Comparison of ENCODE assay signal across 9 mouse cellular contexts in genomic region chr17:78562768-78563660, GRCm38 (mm10). TPM values are rescaled to one million over a fixed set of nuclear protein-coding genes. Genes with fewer than 3 reads are reported as not detected.
A peak's percentile ranks its signal among the peaks of the same experiment; 100 is the strongest.
DNase-seq lines count a peak whose midpoint lies in the region; ATAC-seq lines count a peak whose summit lies in the region.
"Had no signal": no experiment of that assay in that cellular context is flagged by ENCODE, and none has a peak within 500 bp of the region (broad histone marks: within the 10 kb centered on the region; RNA-seq: fewer than 3 reads in every experiment).

No protein-coding gene starts in this region.

- H3K27me3 ChIP-seq in forebrain, embryonic 10.5 days (ENCODE audit: poor library complexity, severe bottlenecking): no peaks in the 10 kb centered on the region
- H3K27me3 ChIP-seq in forebrain, embryonic 15.5 days: no peaks in the 10 kb centered on the region
- no peaks in the 10 kb centered on the region for H3K27me3 ChIP-seq in heart, embryonic 16.5 days (ENCODE audit: control insufficient read depth, insufficient read depth, low read length)
- no peaks in the 10 kb centered on the region for H3K27me3 ChIP-seq in limb, embryonic 15.5 days

- H3K4me2 ChIP-seq in forebrain, embryonic 15.5 days (replicated peaks): no peak overlapping the region
- peak overlapping the region; percentile 48 for H3K4me2 ChIP-seq in heart, embryonic 16.5 days (ENCODE audit: low read depth, low read length)
- peak overlapping the region; percentile 35 for H3K4me2 ChIP-seq in limb, embryonic 15.5 days

- H3K9me3 ChIP-seq in forebrain, embryonic 10.5 days: no peaks in the 10 kb centered on the region
- no peaks in the 10 kb centered on the region for H3K9me3 ChIP-seq in forebrain, embryonic 15.5 days
- no peaks in the 10 kb centered on the region for H3K9me3 ChIP-seq in heart, embryonic 16.5 days (replicated peaks; ENCODE audit: control insufficient read depth, low read length)
- no peaks in the 10 kb centered on the region for H3K9me3 ChIP-seq in limb, embryonic 15.5 days

- no peak for ATAC-seq in forebrain, embryonic 15.5 days (replicated peaks)
- ATAC-seq in heart, embryonic 16.5 days (replicated peaks; ENCODE audit: extremely low read depth, insufficient read depth, low FRiP score): no peak
- ATAC-seq in limb, embryonic 15.5 days (ENCODE audit: insufficient number of reproducible peaks, low FRiP score, low TSS enrichment, low read depth): peak; percentile 89

- H3K4me3 ChIP-seq in forebrain, embryonic 10.5 days: no peak overlapping the region; the same call in 1 of the 2 replicates
- no peak overlapping the region for H3K4me3 ChIP-seq in forebrain, embryonic 15.5 days
- peak overlapping the region; percentile 17 for H3K4me3 ChIP-seq in heart, embryonic 16.5 days (ENCODE audit: low read length)
- H3K4me3 ChIP-seq in limb, embryonic 15.5 days: peak overlapping the region; percentile 4; the same call in 1 of the 2 replicates
- H3K4me3 ChIP-seq: erythroblast, embryonic 14.5 days had no signal

- H3K9ac ChIP-seq in forebrain, embryonic 15.5 days (replicated peaks): no peak overlapping the region
- no peak overlapping the region for H3K9ac ChIP-seq in heart, embryonic 16.5 days (ENCODE audit: low read length)
- no peak overlapping the region for H3K9ac ChIP-seq in limb, embryonic 15.5 days

- no peaks in the 10 kb centered on the region for H3K36me3 ChIP-seq in forebrain, embryonic 10.5 days (replicated peaks)
- no peaks in the 10 kb centered on the region for H3K36me3 ChIP-seq in forebrain, embryonic 15.5 days
- no peaks in the 10 kb centered on the region for H3K36me3 ChIP-seq in heart, embryonic 16.5 days (ENCODE audit: control insufficient read depth, insufficient read depth)
- H3K36me3 ChIP-seq in limb, embryonic 15.5 days: no peaks in the 10 kb centered on the region

- peaks cover 26% of the 10 kb centered on the region for H3K4me1 ChIP-seq in forebrain, embryonic 10.5 days
- no peaks in the 10 kb centered on the region for H3K4me1 ChIP-seq in forebrain, embryonic 15.5 days
- 0 out of 2 replicates have a peak, but pooled peaks cover 2% of the 10 kb centered on the region for H3K4me1 ChIP-seq in heart, embryonic 16.5 days (ENCODE audit: control insufficient read depth, insufficient read depth, low read length)
- H3K4me1 ChIP-seq in limb, embryonic 15.5 days: peaks cover 9% of the 10 kb centered on the region

- H3K27ac ChIP-seq in forebrain, embryonic 10.5 days: peak overlapping the region; percentile 56; the same call in 1 of the 2 replicates
- no peak overlapping the region for H3K27ac ChIP-seq in forebrain, embryonic 15.5 days (replicated peaks)
- no peak overlapping the region for H3K27ac ChIP-seq in heart, embryonic 16.5 days (ENCODE audit: low read length)
- H3K27ac ChIP-seq in limb, embryonic 15.5 days: peak overlapping the region; percentile 73

- 41% methylated on average over 18 of the region's 18 CpGs for WGBS in forebrain, embryonic 10.5 days
- WGBS in forebrain, embryonic 15.5 days: 37% methylated on average over 18 of the region's 18 CpGs
- 26% methylated on average over 18 of the region's 18 CpGs for WGBS in heart, embryonic 16.5 days
- WGBS in limb, embryonic 15.5 days: 22% methylated on average over 18 of the region's 18 CpGs

- DNase-seq in forebrain, embryonic 10.5 days (ENCODE audit: extremely low spot score, low spot score): peak; percentile 32
- peak; percentile 86 for DNase-seq in NIH3T3 (ENCODE audit: low read depth)
- no peak for DNase-seq in layer of hippocampus, adult 18-20 months (ENCODE audit: low spot score in 2 of 2)
- no peak for DNase-seq in T-cell, adult 2 months (ENCODE audit: low spot score)
- no peak for DNase-seq in frontal cortex, postnatal 36 days (ENCODE audit: low spot score in 2 of 2)

RNA-seq across cellular contexts. Expression of gene Vit, which starts 55.1 kb away (rescaled TPM):
- polyA plus RNA-seq in forebrain, embryonic 10.5 days (2016; fragmentation: Nextera tagmentation; extraction: Ambion mirVana): 2.9 and 3.8 TPM in 2 replicates
- polyA plus RNA-seq in forebrain, embryonic 15.5 days (2015; fragmentation: Nextera tagmentation; extraction: Ambion mirVana): 12.5 and 15.5 TPM in 2 replicates
- polyA plus RNA-seq in heart, embryonic 16.5 days (2015; fragmentation: Nextera tagmentation; extraction: Ambion mirVana): 0.11 and 0.24 TPM in 2 replicates
- 1.5 and 1.9 TPM in 2 replicates for polyA plus RNA-seq in limb, embryonic 15.5 days (2015; fragmentation: Nextera tagmentation; extraction: Ambion mirVana)
- 1 to 10 TPM; 4.9 to 5.0 TPM for total RNA-seq in layer of hippocampus, adult 18-20 months (2021)
- polyA plus RNA-seq: erythroblast, embryonic 14.5 days had no signal

Comparison
In these comparisons a context has a peak if more than half of its experiments do, and no peak if none do; other contexts are left out.
1. H3K27ac ChIP-seq: peak in forebrain, embryonic 10.5 days (single experiment) and limb, embryonic 15.5 days (single experiment); none in forebrain, embryonic 15.5 days (single experiment) and heart, embryonic 16.5 days (single experiment).
2. DNase-seq: peak in forebrain, embryonic 10.5 days (single experiment) and NIH3T3 (single experiment); none in layer of hippocampus, adult 18-20 months (0 of 2), T-cell, adult 2 months (single experiment) and frontal cortex, postnatal 36 days (0 of 2).
3. H3K4me3 ChIP-seq: peak in heart, embryonic 16.5 days (single experiment) and limb, embryonic 15.5 days (single experiment); none in forebrain, embryonic 10.5 days (single experiment) and forebrain, embryonic 15.5 days (single experiment).